Mouse (Mus musculus) central nervous system, embryonic 11.5 days (tissue): ENCODE measurements around the gene Elmod3. TPM values are rescaled to one million over a fixed set of nuclear protein-coding genes. Genes with fewer than 3 reads are reported as not detected.

Experiments used
- polyA plus RNA-seq: library from polyadenylated mRNA; depleted of rRNA; stranded (reverse); fragments of >200 nt; gene quantifications from 2 replicates; pipeline ENCODE4 v1.2.3, GENCODE M21; 2012; rRNA removed

Elmod3 gene
- 7.8 and 11.3 TPM in 2 replicates for polyA plus RNA-seq

GRCm38 (mm10) chr6:72597956-72598753, at the start of gene Elmod3, which contains the start of gene Retsat:
Gene Elmod3 (minus strand): TSS chr6:72598413.
Gene Retsat (plus strand): TSS chr6:72598475.

GRCm38 (mm10) chr6:72616643-72617288, 18.6 kb upstream of the Elmod3 start, which contains the start of gene Tgoln1:
Gene Tgoln1 (minus strand): TSS chr6:72617000.

GRCm38 (mm10) chr6:72544283-72544987, 53.8 kb downstream of the Elmod3 start, which contains the start of gene Capg:
Gene Capg (plus strand): TSS chr6:72544391.

GRCm38 (mm10) chr6:72521607-72522006, 76.6 kb downstream of the Elmod3 start, which contains the start of gene Sh2d6:
Gene Sh2d6 (minus strand): TSS chr6:72521707.

Other genes starting within 250 kb of the Elmod3 start
- gene Tmem150a, start 243.0 kb downstream of the Elmod3 start, polyA plus RNA-seq, result 6.8 and 15.5 TPM in 2 replicates
- gene Rnf181, start 231.5 kb downstream of the Elmod3 start, polyA plus RNA-seq, result 64.9 and 70.5 TPM in 2 replicates
- 19.4 and 20.6 TPM in 2 replicates for gene Vamp5, start 217.9 kb downstream of the Elmod3 start, polyA plus RNA-seq
- gene Vamp8, start 207.7 kb downstream of the Elmod3 start, polyA plus RNA-seq, result 60.3 and 66.4 TPM in 2 replicates
- gene Ggcx, start 184.1 kb downstream of the Elmod3 start, polyA plus RNA-seq, result 21.2 and 25.7 TPM in 2 replicates
- 269 and 319 TPM in 2 replicates for gene Mat2a, start 158.9 kb downstream of the Elmod3 start, polyA plus RNA-seq
- 0.34 and 0.55 TPM in 2 replicates for gene Sh2d6, start 76.7 kb downstream of the Elmod3 start, polyA plus RNA-seq
- 4.9 and 7.1 TPM in 2 replicates for gene Capg, start 54.0 kb downstream of the Elmod3 start, polyA plus RNA-seq
- gene Retsat, start 62 bp upstream of the Elmod3 start, polyA plus RNA-seq, result 2.8 and 4.7 TPM in 2 replicates
- gene Tgoln1, start 18.6 kb upstream of the Elmod3 start, polyA plus RNA-seq, result 22.2 and 24.3 TPM in 2 replicates
- 26.4 and 43.1 TPM in 2 replicates for gene Tcf7l1, start 190.8 kb upstream of the Elmod3 start, polyA plus RNA-seq